Mouse (Mus musculus) mammary gland, adult 2 months (tissue): ENCODE data around the gene Gjb3. TPM values are rescaled to one million over a fixed set of nuclear protein-coding genes. Genes with fewer than 3 reads are reported as not detected.

Experiments
- polyA plus RNA-seq: library from polyadenylated mRNA; depleted of rRNA; stranded (reverse); fragments of >200 nt; gene quantifications from 2 replicates; pipeline ENCODE4 v1.2.3, GENCODE M21; 2012; ENCODE audit warnings: low replicate concordance; rRNA removed

The Gjb3 gene
- 2.8 and 5.2 TPM in 2 replicates for polyA plus RNA-seq

GRCm38 (mm10) chr4:127330181-127331100, at the start of gene Gjb3:
TSS of gene Gjb3 (minus strand) at chr4:127330844.

GRCm38 (mm10) chr4:127358018-127358417, 27.4 kb upstream of the Gjb3 start, which contains the start of gene Gjb5:
TSS of gene Gjb5 (minus strand) at chr4:127358181.

GRCm38 (mm10) chr4:127353951-127354438, 23.4 kb upstream of the Gjb3 start, which contains the start of gene Gjb4:
TSS of gene Gjb4 (minus strand) at chr4:127354081.

GRCm38 (mm10) chr4:127313861-127314260, 16.8 kb downstream of the Gjb3 start, which contains the start of gene Gja4:
TSS of gene Gja4 (minus strand) at chr4:127314039.

Other genes starting within 250 kb of the Gjb3 start
- 14.3 and 20.8 TPM in 2 replicates for gene Tmem35b, start 207.2 kb downstream of the Gjb3 start, polyA plus RNA-seq
- gene Dlgap3, start 161.6 kb downstream of the Gjb3 start, polyA plus RNA-seq: 0.55 and 1.5 TPM in 2 replicates
- 25.3 and 33.7 TPM in 2 replicates for gene Smim12, start 87.1 kb downstream of the Gjb3 start, polyA plus RNA-seq
- 24.3 and 31.9 TPM in 2 replicates for gene Gja4, start 16.8 kb downstream of the Gjb3 start, polyA plus RNA-seq
- gene Gjb4, start 23.2 kb upstream of the Gjb3 start, polyA plus RNA-seq: 1.6 and 4.1 TPM in 2 replicates
- gene Gjb5, start 27.3 kb upstream of the Gjb3 start, polyA plus RNA-seq: 0.37 and 2.4 TPM in 2 replicates